In the genomic region with DNA sequence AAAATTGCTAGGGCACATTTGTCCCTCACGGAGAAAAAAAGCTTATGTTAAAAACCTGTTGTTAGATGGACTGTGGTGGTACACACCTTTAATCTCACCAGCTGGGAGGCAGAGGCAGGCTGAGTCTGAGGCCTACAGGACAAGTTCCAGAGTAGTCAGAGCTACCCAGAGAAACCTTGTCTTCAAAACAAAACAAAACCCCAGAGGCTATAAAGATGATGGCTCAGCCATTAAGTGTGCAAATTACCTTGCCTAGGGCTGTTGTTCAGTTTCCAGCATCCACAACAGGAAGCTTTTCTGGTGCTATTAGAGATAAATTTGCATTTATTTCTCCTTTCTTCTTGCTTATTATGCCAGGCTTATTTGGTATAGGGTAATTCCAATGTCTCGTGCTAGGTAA, we compare ENCODE assay signal across 30 mouse cellular contexts. TPM values are rescaled to one million over a fixed set of nuclear protein-coding genes. Genes with fewer than 3 reads are reported as not detected.
"Had no signal": no experiment of that assay in that cellular context is flagged by ENCODE, and none has a peak within 500 bp of the region (broad histone marks: within the 10 kb centered on the region; RNA-seq: fewer than 3 reads in every experiment).

No protein-coding gene starts in this region.

- H3K4me1 ChIP-seq: hindbrain, embryonic 13.5 days; hindbrain, embryonic 15.5 days; kidney, embryonic 15.5 days; limb, embryonic 13.5 days; limb, embryonic 15.5 days; liver, embryonic 12.5 days had no signal

- H3K9ac ChIP-seq: heart, embryonic 13.5 days; heart, embryonic 15.5 days; hindbrain, embryonic 13.5 days; hindbrain, embryonic 15.5 days; kidney, embryonic 15.5 days; limb, embryonic 13.5 days; limb, embryonic 15.5 days; liver, embryonic 12.5 days; liver, embryonic 14.5 days had no signal

- ATAC-seq: hindbrain, postnatal 0 days; intestine, embryonic 16.5 days; liver, embryonic 12.5 days had no signal

- DNase-seq: gastrocnemius, adult 2 months; gastrocnemius, postnatal 10 days; gastrocnemius, postnatal 25 days; heart, adult 18-20 months; heart, postnatal 14 days; heart, postnatal 36 days; kidney, adult 18-20 months; kidney, adult 9 months; kidney, postnatal 14 days; kidney, postnatal 36 days; layer of hippocampus, adult 9-11 months; layer of hippocampus, postnatal 36 days; left cerebral cortex, postnatal 4 days had no signal

- H3K27me3 ChIP-seq: heart, embryonic 13.5 days; heart, embryonic 15.5 days; hindbrain, embryonic 13.5 days; hindbrain, embryonic 15.5 days; kidney, embryonic 15.5 days; limb, embryonic 13.5 days; limb, embryonic 15.5 days; liver, embryonic 12.5 days had no signal

- H3K4me3 ChIP-seq: gastrocnemius, adult 2 months; heart, embryonic 13.5 days; heart, embryonic 15.5 days; hindbrain, embryonic 13.5 days; hindbrain, embryonic 15.5 days; kidney, embryonic 15.5 days; limb, embryonic 13.5 days; limb, embryonic 15.5 days; liver, embryonic 12.5 days had no signal

- H3K4me2 ChIP-seq: heart, embryonic 11.5 days; heart, embryonic 13.5 days; heart, embryonic 15.5 days; hindbrain, embryonic 13.5 days; hindbrain, embryonic 15.5 days; kidney, embryonic 15.5 days; limb, embryonic 13.5 days; limb, embryonic 15.5 days; liver, embryonic 12.5 days had no signal

- H3K9me3 ChIP-seq: heart, embryonic 13.5 days; heart, embryonic 15.5 days; hindbrain, embryonic 13.5 days; hindbrain, embryonic 15.5 days; kidney, embryonic 15.5 days; limb, embryonic 13.5 days; limb, embryonic 15.5 days; liver, embryonic 12.5 days had no signal

- H3K27ac ChIP-seq: gastrocnemius, adult 2 months; heart, embryonic 13.5 days; heart, embryonic 15.5 days; hindbrain, embryonic 13.5 days; hindbrain, embryonic 15.5 days; hindbrain, postnatal 0 days; kidney, embryonic 15.5 days; kidney, postnatal 0 days; limb, embryonic 13.5 days; limb, embryonic 15.5 days; liver, embryonic 12.5 days; liver, embryonic 14.5 days had no signal

RNA-seq across cellular contexts. Expression of gene Tmprss5, which starts 56.5 kb away (rescaled TPM):
- polyA plus RNA-seq: heart, embryonic 13.5 days; heart, postnatal 0 days; limb, embryonic 11.5 days; liver, adult 2 months; liver, embryonic 12.5 days; liver, embryonic 16.5 days had no signal

RNA-seq across cellular contexts. Expression of gene Htr3b, which starts 59.7 kb away (rescaled TPM):
- polyA plus RNA-seq: heart, embryonic 11.5 days; heart, embryonic 15.5 days; heart, postnatal 0 days; limb, embryonic 11.5 days; limb, embryonic 13.5 days; limb, embryonic 15.5 days; liver, adult 2 months; liver, embryonic 12.5 days; liver, embryonic 16.5 days had no signal
